15 mouse cellular contexts compared by ENCODE assay signal in genomic region chr5:4322634-4323386, GRCm38 (mm10).
DNase-seq lines count a peak whose midpoint lies in the region; ATAC-seq lines count a peak whose summit lies in the region.
"Had no signal": no experiment of that assay in that cellular context is flagged by ENCODE, and none has a peak within 500 bp of the region (broad histone marks: within the 10 kb centered on the region; RNA-seq: fewer than 3 reads in every experiment).

No protein-coding gene starts in this region.

- no peak overlapping the region for H3K4me3 ChIP-seq in kidney, embryonic 15.5 days (replicated peaks)
- H3K4me3 ChIP-seq: embryonic facial prominence, embryonic 12.5 days; forebrain, embryonic 15.5 days; hindbrain, embryonic 12.5 days; midbrain, embryonic 12.5 days had no signal

- H3K4me1 ChIP-seq in kidney, embryonic 15.5 days, result peaks cover 13% of the 10 kb centered on the region
- H3K4me1 ChIP-seq: forebrain, embryonic 15.5 days; hindbrain, embryonic 12.5 days; midbrain, embryonic 12.5 days had no signal

- peak overlapping the region; percentile 72 for H3K27ac ChIP-seq in kidney, embryonic 15.5 days
- H3K27ac ChIP-seq: embryonic facial prominence, embryonic 12.5 days; forebrain, embryonic 15.5 days; hindbrain, embryonic 12.5 days; liver, embryonic 14.5 days; midbrain, embryonic 12.5 days had no signal

- no peaks in the 10 kb centered on the region for H3K27me3 ChIP-seq in kidney, embryonic 15.5 days
- H3K27me3 ChIP-seq: embryonic facial prominence, embryonic 12.5 days; forebrain, embryonic 15.5 days; hindbrain, embryonic 12.5 days; midbrain, embryonic 12.5 days had no signal

- no peaks in the 10 kb centered on the region for H3K36me3 ChIP-seq in kidney, embryonic 15.5 days
- H3K36me3 ChIP-seq: embryonic facial prominence, embryonic 12.5 days; forebrain, embryonic 15.5 days; hindbrain, embryonic 12.5 days; midbrain, embryonic 12.5 days had no signal

- no peaks in the 10 kb centered on the region for H3K9me3 ChIP-seq in kidney, embryonic 15.5 days (replicated peaks)
- H3K9me3 ChIP-seq: forebrain, embryonic 15.5 days; hindbrain, embryonic 12.5 days had no signal

- H3K9ac ChIP-seq in kidney, embryonic 15.5 days, result no peak overlapping the region
- H3K9ac ChIP-seq: embryonic facial prominence, embryonic 12.5 days; forebrain, embryonic 15.5 days; hindbrain, embryonic 12.5 days; liver, embryonic 14.5 days; midbrain, embryonic 12.5 days had no signal

- no peak overlapping the region for H3K4me2 ChIP-seq in kidney, embryonic 15.5 days
- H3K4me2 ChIP-seq: embryonic facial prominence, embryonic 12.5 days; forebrain, embryonic 15.5 days; hindbrain, embryonic 12.5 days; midbrain, embryonic 12.5 days had no signal

- 57% methylated on average over 8 of the region's 8 CpGs for WGBS in kidney, embryonic 15.5 days

- DNase-seq in kidney, adult 11 months, result no peak
- DNase-seq in urinary bladder, postnatal 14 days (ENCODE audit: low spot score), result peak; percentile 70
- no peak for DNase-seq in urinary bladder, adult 2 months (ENCODE audit: low spot score)
- peak; percentile 12 for DNase-seq in lung, postnatal 14 days
- no peak for DNase-seq in spleen, postnatal 10 days (ENCODE audit: low spot score in 2 of 2)
- DNase-seq: cerebellum, postnatal 36 days; gastrocnemius, postnatal 36 days; kidney, adult 8-10 months had no signal

- no peak; the same call in 1 of the 2 replicates for ATAC-seq in kidney, embryonic 15.5 days (replicated peaks; ENCODE audit: low FRiP score)
- no peak for ATAC-seq in erythroblast, adult 5-6 weeks (replicated peaks; ENCODE audit: low FRiP score, poor library complexity, severe bottlenecking)
- ATAC-seq: forebrain, embryonic 15.5 days had no signal

Comparison
In these comparisons a context has a peak if more than half of its experiments do, and no peak if none do; other contexts are left out.
1. DNase-seq: peak in urinary bladder, postnatal 14 days (single experiment) and lung, postnatal 14 days (single experiment); none in kidney, adult 11 months (single experiment), urinary bladder, adult 2 months (single experiment) and spleen, postnatal 10 days (0 of 2).